Comparison of ENCODE assay signal across 30 mouse cellular contexts in the genomic region with DNA sequence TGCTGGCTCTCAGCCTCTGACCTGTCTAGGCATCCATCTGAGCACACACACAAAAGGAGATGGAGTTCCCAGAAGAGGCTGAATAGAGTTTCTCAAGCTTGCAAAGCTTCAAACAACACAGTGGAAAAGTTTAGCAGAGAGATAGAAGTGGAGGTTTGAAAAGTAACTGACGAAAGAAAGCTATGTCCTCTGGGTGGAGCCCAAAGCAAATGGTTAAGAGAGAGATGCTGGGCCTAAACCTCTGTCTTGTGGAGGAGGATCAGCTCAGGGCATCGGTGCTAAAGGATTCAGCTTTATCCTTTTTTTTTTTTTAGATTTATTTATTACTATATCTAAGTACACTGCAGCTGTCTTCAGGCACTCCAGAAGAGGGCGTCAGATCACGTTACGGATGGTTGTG. TPM values are rescaled to one million over a fixed set of nuclear protein-coding genes. Genes with fewer than 3 reads are reported as not detected.
"Had no signal": no experiment of that assay in that cellular context is flagged by ENCODE, and none has a peak within 500 bp of the region (broad histone marks: within the 10 kb centered on the region; RNA-seq: fewer than 3 reads in every experiment).

No protein-coding gene starts in this region.

- H3K36me3 ChIP-seq: embryonic facial prominence, embryonic 10.5 days; embryonic facial prominence, embryonic 12.5 days; embryonic facial prominence, embryonic 13.5 days; forebrain, embryonic 10.5 days; forebrain, embryonic 12.5 days; forebrain, embryonic 15.5 days had no signal

- H3K27me3 ChIP-seq: embryonic facial prominence, embryonic 12.5 days; embryonic facial prominence, embryonic 13.5 days; embryonic facial prominence, embryonic 15.5 days; forebrain, embryonic 12.5 days; forebrain, embryonic 13.5 days; forebrain, embryonic 15.5 days had no signal

- H3K4me1 ChIP-seq: embryonic facial prominence, embryonic 10.5 days; embryonic facial prominence, embryonic 12.5 days; embryonic facial prominence, embryonic 13.5 days; embryonic facial prominence, embryonic 15.5 days; forebrain, embryonic 10.5 days; forebrain, embryonic 12.5 days; forebrain, embryonic 13.5 days; forebrain, embryonic 15.5 days had no signal

- H3K9me3 ChIP-seq: embryonic facial prominence, embryonic 10.5 days; embryonic facial prominence, embryonic 12.5 days; embryonic facial prominence, embryonic 13.5 days; embryonic facial prominence, embryonic 15.5 days; forebrain, embryonic 10.5 days; forebrain, embryonic 12.5 days; forebrain, embryonic 13.5 days; forebrain, embryonic 15.5 days had no signal

- H3K27ac ChIP-seq: embryonic facial prominence, embryonic 10.5 days; embryonic facial prominence, embryonic 12.5 days; embryonic facial prominence, embryonic 13.5 days; embryonic facial prominence, embryonic 15.5 days; forebrain, embryonic 10.5 days; forebrain, embryonic 12.5 days; forebrain, embryonic 13.5 days; forebrain, embryonic 15.5 days; gastrocnemius, adult 2 months; heart, adult 2 months had no signal

- H3K9ac ChIP-seq: embryonic facial prominence, embryonic 12.5 days; embryonic facial prominence, embryonic 13.5 days; embryonic facial prominence, embryonic 15.5 days; forebrain, embryonic 12.5 days; forebrain, embryonic 13.5 days; forebrain, embryonic 15.5 days; forebrain, postnatal 0 days had no signal

- H3K4me3 ChIP-seq: embryonic facial prominence, embryonic 10.5 days; embryonic facial prominence, embryonic 12.5 days; embryonic facial prominence, embryonic 13.5 days; embryonic facial prominence, embryonic 15.5 days; erythroblast, embryonic 14.5 days; forebrain, embryonic 10.5 days; forebrain, embryonic 12.5 days; forebrain, embryonic 13.5 days; forebrain, embryonic 15.5 days; gastrocnemius, adult 2 months; heart, adult 2 months had no signal

- DNase-seq: cerebellum, adult 8-10 months; cerebellum, adult 9-10 months; cerebellum, adult 9-11 months; cerebellum, postnatal 10 days; cerebellum, postnatal 14 days; cerebellum, postnatal 25 days; cerebellum, postnatal 36 days; embryo, embryonic 11 days; forebrain, postnatal 0 days; gastrocnemius, adult 2 months; gastrocnemius, postnatal 10 days; gastrocnemius, postnatal 14 days; gastrocnemius, postnatal 25 days; gastrocnemius, postnatal 36 days; heart, adult 18-20 months; heart, adult 2 months had no signal

- H3K4me2 ChIP-seq: embryonic facial prominence, embryonic 12.5 days; embryonic facial prominence, embryonic 13.5 days; embryonic facial prominence, embryonic 15.5 days; forebrain, embryonic 12.5 days; forebrain, embryonic 13.5 days; forebrain, embryonic 15.5 days had no signal

RNA-seq across cellular contexts. Expression of gene Pilra, which starts 27.8 kb away (rescaled TPM):
- polyA plus RNA-seq: erythroblast, embryonic 14.5 days; forebrain, embryonic 16.5 days had no signal

RNA-seq across cellular contexts. Expression of gene Pilrb1, which starts 49.6 kb away (rescaled TPM):
- total RNA-seq: forebrain, postnatal 0 days; gastrocnemius, postnatal 14 days; gastrocnemius, postnatal 36 days had no signal
- polyA plus RNA-seq: cortical plate, adult 2 months; embryonic facial prominence, embryonic 11.5 days; embryonic facial prominence, embryonic 13.5 days; erythroblast, embryonic 14.5 days; forebrain, embryonic 10.5 days; forebrain, embryonic 11.5 days; forebrain, embryonic 12.5 days; forebrain, embryonic 13.5 days; forebrain, embryonic 14.5 days; forebrain, embryonic 15.5 days; forebrain, embryonic 16.5 days; forebrain, postnatal 0 days had no signal
